Mouse (Mus musculus) bone marrow, adult 2 months (tissue): Measurements from ENCODE around the gene Gm27021. TPM values are rescaled to one million over a fixed set of nuclear protein-coding genes. Genes with fewer than 3 reads are reported as not detected.

Experiments used
- H3K27ac ChIP-seq: fragments of 200-500 bp; 2 replicates; pipeline ENCODE4 v1.5.1; 2012; ENCODE audit warnings: low read depth, mild to moderate bottlenecking, control low read depth, inconsistent platforms, low read length; ENCODE audit not compliant: control insufficient read depth, poor library complexity, insufficient read depth
- H3K4me1 ChIP-seq: fragments of 200-500 bp; 2 replicates; pipeline ENCODE4 v1.6.1; 2011; ENCODE audit warnings: low read length; ENCODE audit not compliant: control insufficient read depth, insufficient read depth
- H3K4me3 ChIP-seq: fragments of 200-500 bp; replicated peaks from 2 replicates; pipeline ENCODE3; 2011; ENCODE audit warnings: mild to moderate bottlenecking, low read depth, low read length, control low read depth; ENCODE audit not compliant: control insufficient read depth
- CTCF ChIP-seq: fragments of 200-500 bp; IDR thresholded peaks from 2 replicates; pipeline ENCODE4 v1.5.1; 2011; ENCODE audit warnings: low read length, control low read depth; ENCODE audit not compliant: control insufficient read depth, insufficient read depth
- POLR2A ChIP-seq: fragments of 200-500 bp; IDR thresholded peaks from 2 replicates; pipeline ENCODE4 v1.6.1; 2011; ENCODE audit warnings: low read depth, mild to moderate bottlenecking, control low read depth, low read length, borderline replicate concordance; ENCODE audit not compliant: control insufficient read depth
- WGBS: fragments of 180-500 bp; shearing (Covaris S2); methylation state at CpG from one replicate; pipeline ENCODE4 v1.1.7; 2018; 5-methylcytosine and 5-hydroxymethylcytosine counted together
- polyA plus RNA-seq: library from polyadenylated mRNA; stranded (reverse); fragments of >200 nt; gene quantifications from 2 replicates; pipeline ENCODE4 v1.2.4, GENCODE M21; 2011; ENCODE audit warnings: low replicate concordance; ENCODE audit not compliant: missing spikeins, insufficient read depth, insufficient read length

Gene Gm27021
- polyA plus RNA-seq, 1 experiment = not detected

- peaks cover 11% of the 10 kb centered on the region for H3K4me1 ChIP-seq
- H3K27ac ChIP-seq = no peak overlapping the region
- H3K4me3 ChIP-seq = no peak overlapping the region
- no peak for TF ChIP-seq POLR2A
- no peak for TF ChIP-seq CTCF
- 95% methylated on average over 17 of the region's 17 CpGs for WGBS
These were observed 100.1 kb downstream of the Gm27021 start for GRCm38 (mm10) chr8:120567731-120568130.

- WGBS = 60% methylated on average over 8 of the region's 8 CpGs
- no peak overlapping the region for H3K4me3 ChIP-seq
- no peak overlapping the region for H3K27ac ChIP-seq
- peaks cover 10% of the 10 kb centered on the region for H3K4me1 ChIP-seq
- TF ChIP-seq CTCF (no peak), POLR2A (no peak)
These were observed 101.2 kb downstream of the Gm27021 start for GRCm38 (mm10) chr8:120566681-120567080.

- no peak overlapping the region for H3K4me3 ChIP-seq
- TF ChIP-seq CTCF (no peak), POLR2A (no peak)
- H3K27ac ChIP-seq = no peak overlapping the region
- 62% methylated on average over 7 of the region's 7 CpGs for WGBS
- H3K4me1 ChIP-seq = peaks cover 10% of the 10 kb centered on the region
These were observed 102.6 kb downstream of the Gm27021 start for GRCm38 (mm10) chr8:120565151-120565711.

- 22% methylated on average over 20 of the region's 20 CpGs for WGBS
- peak overlapping the region; percentile 76 for H3K27ac ChIP-seq
- H3K4me1 ChIP-seq = peaks cover 10% of the 10 kb centered on the region
- H3K4me3 ChIP-seq = no peak overlapping the region
- TF ChIP-seq CTCF (no peak; the same call in 1 of the 2 replicates), POLR2A (no peak)
These were observed 103.7 kb downstream of the Gm27021 start for GRCm38 (mm10) chr8:120563851-120564837.

GRCm38 (mm10) chr8:120563348-120563724, 104.5 kb downstream of the Gm27021 start:
- Histone ChIP-seq H3K4me1 (peaks cover 10% of the 10 kb centered on the region), H3K4me3 (no peak overlapping the region), H3K27ac (peak overlapping the region; percentile 76)
- no peak for TF ChIP-seq CTCF
- no peak for TF ChIP-seq POLR2A
- 42% methylated on average over 8 of the region's 8 CpGs for WGBS

- no peak for TF ChIP-seq POLR2A
- TF ChIP-seq CTCF = no peak
- no peak overlapping the region for H3K4me3 ChIP-seq
- H3K4me1 ChIP-seq = peaks cover 10% of the 10 kb centered on the region
- 89% methylated on average over 18 of the region's 18 CpGs for WGBS
- H3K27ac ChIP-seq = peak overlapping the region; percentile 76
These were observed 105.1 kb downstream of the Gm27021 start for GRCm38 (mm10) chr8:120562680-120563347.

- Histone ChIP-seq H3K27ac (no peak overlapping the region), H3K4me3 (no peak overlapping the region), H3K4me1 (peaks cover 10% of the 10 kb centered on the region)
- 79% methylated on average over 22 of the region's 22 CpGs for WGBS
- TF ChIP-seq CTCF (peak; percentile 60; the same call in 1 of the 2 replicates), POLR2A (no peak)
These were observed 106.1 kb downstream of the Gm27021 start for GRCm38 (mm10) chr8:120561539-120562435.

GRCm38 (mm10) chr8:120560535-120560934, 107.3 kb downstream of the Gm27021 start:
- H3K4me1 ChIP-seq = peaks cover 10% of the 10 kb centered on the region
- no peak overlapping the region for H3K4me3 ChIP-seq
- no peak overlapping the region for H3K27ac ChIP-seq
- no peak for TF ChIP-seq POLR2A
- TF ChIP-seq CTCF = no peak
- WGBS = 88% methylated on average over 5 of the region's 5 CpGs
